Mouse (Mus musculus): ENCODE measurements around the gene Rora.

Gene Rora

GRCm38 (mm10) chr9:68825107-68825506 is 171.5 kb downstream of the Rora start:
- no peak for DNase-seq

- DNase-seq = no peak
These were observed 172.3 kb downstream of the Rora start for GRCm38 (mm10) chr9:68825841-68826240.

GRCm38 (mm10) chr9:68827441-68827840 is 173.9 kb downstream of the Rora start:
- no peak for DNase-seq

- DNase-seq = no peak
These were observed 176.3 kb downstream of the Rora start for GRCm38 (mm10) chr9:68829903-68830302.

- no peak for DNase-seq
These were observed 179.7 kb downstream of the Rora start for GRCm38 (mm10) chr9:68833323-68833722.

GRCm38 (mm10) chr9:68835037-68835649 is 181.6 kb downstream of the Rora start:
- no peak for DNase-seq

- DNase-seq = no peak
These were observed 188.7 kb downstream of the Rora start for GRCm38 (mm10) chr9:68842134-68842892.

GRCm38 (mm10) chr9:68845556-68845955 is 192.0 kb downstream of the Rora start:
- DNase-seq = no peak

GRCm38 (mm10) chr9:68850321-68850720 is 196.7 kb downstream of the Rora start:
- no peak for DNase-seq

- DNase-seq = no peak
These were observed 198.6 kb downstream of the Rora start for GRCm38 (mm10) chr9:68852201-68852600.

- DNase-seq = no peak
These were observed 199.3 kb downstream of the Rora start for GRCm38 (mm10) chr9:68852934-68853333.

- no peak for DNase-seq
These were observed 205.9 kb downstream of the Rora start for GRCm38 (mm10) chr9:68859500-68859899.

- no peak for DNase-seq
These were observed 212.7 kb downstream of the Rora start for GRCm38 (mm10) chr9:68866317-68866716.

- DNase-seq = no peak
These were observed 220.3 kb downstream of the Rora start for GRCm38 (mm10) chr9:68873838-68874237.

GRCm38 (mm10) chr9:68874544-68874943 is 221.0 kb downstream of the Rora start:
- no peak for DNase-seq

GRCm38 (mm10) chr9:68875791-68876190 is 222.2 kb downstream of the Rora start:
- no peak for DNase-seq

GRCm38 (mm10) chr9:68876289-68876688 is 222.7 kb downstream of the Rora start:
- no peak for DNase-seq

GRCm38 (mm10) chr9:68881896-68882295 is 228.3 kb downstream of the Rora start:
- no peak for DNase-seq

GRCm38 (mm10) chr9:68883005-68883404 is 229.4 kb downstream of the Rora start:
- no peak for DNase-seq

- no peak for DNase-seq
These were observed 230.1 kb downstream of the Rora start for GRCm38 (mm10) chr9:68883687-68884086.

- peak; percentile 42 to 48 for DNase-seq
These were observed 231.0 kb downstream of the Rora start for GRCm38 (mm10) chr9:68884451-68885035.

GRCm38 (mm10) chr9:68888670-68889069 is 235.1 kb downstream of the Rora start:
- peak; percentile 16 to 31 for DNase-seq

- no peak for DNase-seq
These were observed 237.8 kb downstream of the Rora start for GRCm38 (mm10) chr9:68891431-68891830.

GRCm38 (mm10) chr9:68892356-68892755 is 238.8 kb downstream of the Rora start:
- no peak for DNase-seq

All from thymus, postnatal 36 days (tissue).